Mouse (Mus musculus): ENCODE results near the gene Lrp1.

Gene Lrp1

GRCm38 (mm10) chr10:127555703-127556102 lies 65.2 kb downstream of the Lrp1 start:
- DNase-seq (ENCODE audit: low spot score in 2 of 2): no peak

GRCm38 (mm10) chr10:127549892-127550291 lies 71.1 kb downstream of the Lrp1 start:
- DNase-seq (ENCODE audit: low spot score in 2 of 2): no peak

- no peak for DNase-seq (ENCODE audit: low spot score in 2 of 2)
Measured at GRCm38 (mm10) chr10:127548236-127548635, 72.7 kb downstream of the Lrp1 start.

DNA sequence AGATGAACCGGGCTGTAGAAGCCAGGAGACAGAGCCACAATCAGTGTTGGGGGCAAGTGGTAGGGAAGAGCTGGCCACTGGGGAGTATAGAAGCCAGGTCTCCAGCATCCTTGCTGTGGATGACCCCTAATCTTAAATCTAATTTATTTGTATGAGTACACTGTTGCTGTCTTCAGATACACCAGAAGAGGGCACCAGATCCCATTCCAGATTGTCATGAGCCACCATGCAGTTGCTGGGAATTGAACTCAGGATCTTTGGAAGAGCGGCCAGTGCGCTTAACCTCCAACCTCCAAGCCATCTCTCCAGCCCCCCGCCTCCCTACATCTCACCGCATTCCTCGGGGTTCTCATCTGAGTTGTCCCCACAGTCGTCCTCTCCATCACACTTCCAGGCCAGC lies 74.4 kb downstream of the Lrp1 start:
- no peak for DNase-seq (ENCODE audit: low spot score in 2 of 2)

- DNase-seq (ENCODE audit: low spot score in 2 of 2): no peak
Measured at GRCm38 (mm10) chr10:127544375-127544774, 76.6 kb downstream of the Lrp1 start.

DNA sequence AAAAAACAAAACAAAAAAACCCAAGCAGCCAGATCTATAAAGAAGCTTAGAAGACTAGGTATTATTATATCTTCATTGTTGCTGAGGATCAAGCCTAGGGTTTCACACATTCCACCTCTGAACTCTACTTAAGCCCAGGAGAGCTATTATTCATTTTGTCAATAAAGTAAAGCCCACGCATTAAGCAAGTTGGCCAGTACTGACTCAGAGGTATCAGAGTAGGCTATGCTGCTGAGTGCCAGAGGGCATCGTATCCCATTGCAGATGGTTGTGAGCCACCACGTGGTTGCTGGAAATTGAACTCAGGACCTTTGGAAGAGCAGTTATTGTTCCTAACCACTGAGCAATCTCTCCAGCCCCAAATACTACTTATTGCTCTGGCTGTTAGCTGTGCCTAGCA lies 77.0 kb downstream of the Lrp1 start:
- DNase-seq (ENCODE audit: low spot score in 2 of 2): no peak

DNA sequence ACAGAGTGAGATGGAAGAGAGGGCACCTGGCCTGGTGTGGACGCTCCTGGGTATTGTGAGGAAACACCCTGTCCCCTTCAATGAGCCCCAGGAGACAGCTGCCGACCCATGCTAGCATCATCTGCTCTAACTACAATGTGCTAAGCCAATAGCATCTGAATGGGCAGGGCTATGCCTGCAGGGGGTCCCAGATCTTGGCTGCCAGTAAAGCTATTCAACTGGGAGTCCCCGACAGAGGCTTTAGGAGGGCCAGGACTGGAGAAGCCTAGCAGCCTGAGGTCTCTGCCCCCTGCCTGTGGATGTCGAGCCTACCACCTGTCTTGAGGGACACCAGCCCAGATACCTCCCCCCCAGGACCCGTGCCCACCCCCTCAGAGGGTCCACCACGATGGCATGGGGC lies 78.2 kb downstream of the Lrp1 start:
- no peak for DNase-seq (ENCODE audit: low spot score in 2 of 2)

GRCm38 (mm10) chr10:127542084-127542483 lies 78.9 kb downstream of the Lrp1 start:
- no peak for DNase-seq (ENCODE audit: low spot score in 2 of 2)

- DNase-seq (ENCODE audit: low spot score in 2 of 2): no peak
Measured at GRCm38 (mm10) chr10:127541510-127541909, 79.4 kb downstream of the Lrp1 start.

- DNase-seq (ENCODE audit: low spot score in 2 of 2): peak; percentile 69 to 80
Measured at GRCm38 (mm10) chr10:127537854-127538583, 82.9 kb downstream of the Lrp1 start.

- no peak for DNase-seq (ENCODE audit: low spot score in 2 of 2)
Measured at GRCm38 (mm10) chr10:127536586-127537314, 84.2 kb downstream of the Lrp1 start.

DNA sequence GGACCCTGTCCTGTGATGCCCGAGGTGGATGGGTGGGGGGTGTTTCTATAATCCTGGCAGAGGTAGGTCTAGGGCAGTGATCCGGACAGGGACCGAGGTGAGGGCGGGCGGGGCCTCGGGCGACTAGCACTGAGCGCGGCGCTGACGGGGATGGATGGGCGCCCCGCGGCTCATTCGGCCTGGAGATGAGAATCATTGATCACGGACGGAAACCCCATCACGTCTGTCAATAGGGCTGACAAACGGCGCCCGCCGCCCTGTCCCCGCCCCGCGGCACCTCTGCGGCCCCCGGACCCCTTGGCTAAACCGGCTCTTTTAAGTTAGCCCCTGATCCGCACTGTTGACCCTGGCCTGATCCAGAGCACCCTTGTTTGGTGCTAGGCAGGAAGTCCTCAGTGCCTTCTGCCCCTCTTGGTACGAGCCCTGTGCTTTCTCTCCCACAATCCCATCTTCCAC lies 86.0 kb downstream of the Lrp1 start:
- DNase-seq (ENCODE audit: low spot score in 2 of 2): no peak

- DNase-seq (ENCODE audit: low spot score in 2 of 2): no peak
Measured at GRCm38 (mm10) chr10:127534036-127534928, 86.7 kb downstream of the Lrp1 start, which contains the start of gene Nxph4. TSS of gene Nxph4 (minus strand) at chr10:127534559.

DNA sequence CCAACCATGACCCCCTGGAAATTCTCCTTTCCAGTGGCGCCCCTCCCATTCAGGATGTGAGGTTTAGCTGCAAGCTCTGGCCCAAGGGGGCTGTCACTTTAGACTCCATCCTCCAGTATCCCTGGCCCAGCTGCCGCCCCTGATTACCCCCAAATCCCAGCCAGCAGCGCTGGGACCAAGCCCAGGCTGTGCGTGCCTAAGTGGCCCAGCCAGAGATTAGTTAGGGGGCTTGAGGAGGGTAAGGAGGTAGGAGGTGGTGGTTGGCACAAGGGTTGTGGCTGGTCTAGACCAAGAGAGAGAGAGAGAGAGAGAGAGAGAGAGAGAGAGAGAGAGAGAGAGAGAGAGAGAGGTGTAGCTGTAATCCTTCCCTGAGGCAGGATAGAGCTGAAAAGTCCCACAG lies 89.4 kb downstream of the Lrp1 start:
- DNase-seq (ENCODE audit: low spot score in 2 of 2): no peak

- DNase-seq (ENCODE audit: low spot score in 2 of 2): no peak
Measured at GRCm38 (mm10) chr10:127530945-127531344, 90.0 kb downstream of the Lrp1 start.

- DNase-seq (ENCODE audit: low spot score in 2 of 2): no peak
Measured at GRCm38 (mm10) chr10:127527481-127527880, 93.5 kb downstream of the Lrp1 start.

- DNase-seq (ENCODE audit: low spot score in 2 of 2): no peak
Measured at GRCm38 (mm10) chr10:127526681-127527080, 94.3 kb downstream of the Lrp1 start.

GRCm38 (mm10) chr10:127526048-127526447 lies 94.9 kb downstream of the Lrp1 start:
- DNase-seq (ENCODE audit: low spot score in 2 of 2): no peak

DNA sequence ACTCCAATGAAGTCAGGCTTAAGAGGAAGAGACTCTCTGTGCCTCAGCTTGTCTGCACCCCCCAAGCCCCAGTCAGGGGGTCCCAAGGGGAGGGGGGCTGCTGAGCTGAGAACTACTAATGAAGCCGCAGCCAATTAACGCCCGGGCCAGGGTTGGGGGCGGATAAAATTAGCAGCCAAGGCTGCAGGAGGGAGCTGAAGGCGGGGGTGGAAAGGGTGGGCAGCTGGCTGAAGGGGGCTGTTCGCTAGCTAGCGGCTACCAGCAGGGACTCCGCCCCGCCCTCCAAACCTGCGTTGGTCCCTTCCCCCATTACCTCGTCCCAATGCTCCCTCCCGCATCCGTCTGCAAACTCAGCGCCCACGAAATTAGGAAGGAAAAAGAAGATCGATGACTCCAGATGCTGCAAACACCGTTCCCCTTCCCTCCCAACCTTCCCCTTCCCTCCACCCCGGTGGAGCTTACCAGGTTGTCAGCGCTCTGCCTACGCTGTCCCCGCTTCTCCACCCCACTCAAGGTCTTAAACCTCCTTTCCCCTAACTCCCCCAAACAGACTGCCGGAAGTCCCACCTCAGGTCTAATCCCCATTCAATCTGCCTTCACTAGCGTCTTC lies 96.2 kb downstream of the Lrp1 start:
- no peak for DNase-seq (ENCODE audit: low spot score in 2 of 2)

DNA sequence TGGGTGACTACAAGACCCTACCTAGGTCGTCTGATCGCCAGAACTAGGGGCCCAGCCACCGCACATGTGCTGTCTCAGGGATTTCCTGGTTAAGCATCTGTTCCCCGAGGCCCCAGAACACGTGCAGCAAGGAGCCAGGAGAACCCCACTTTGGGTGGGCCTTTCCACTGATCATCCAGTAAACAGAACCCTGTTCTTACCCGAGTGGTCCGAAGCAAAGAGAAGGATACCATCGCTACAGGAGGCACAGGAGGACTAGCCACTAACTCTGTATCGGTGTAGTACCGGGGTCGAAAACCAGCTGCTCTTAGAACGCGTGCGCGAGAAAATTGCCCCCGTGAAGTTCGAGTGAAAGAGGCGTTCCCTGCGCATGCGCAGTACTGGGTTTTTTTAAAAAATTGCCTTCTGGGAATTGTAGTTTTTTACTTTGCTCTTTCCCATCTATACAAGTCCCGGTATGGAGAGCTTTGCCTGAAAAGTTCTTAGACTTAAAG lies 98.8 kb downstream of the Lrp1 start, which contains the start of gene Shmt2:
TSS of gene Shmt2 (minus strand) at position 357 of the 494 bp plus-strand sequence.
- DNase-seq (ENCODE audit: low spot score in 2 of 2): peak; percentile 73 to 81

GRCm38 (mm10) chr10:127521611-127522080 lies 99.3 kb downstream of the Lrp1 start:
- no peak for DNase-seq (ENCODE audit: low spot score in 2 of 2)

Data from frontal cortex, postnatal 14 days (tissue).